Mouse (Mus musculus): ENCODE results near the gene Gm18596.
"Not testable (repeated sequence)": the region's sequence is repeated elsewhere in the genome, so short reads cannot be mapped to it uniquely, and the experiment has no call there.

DNA sequence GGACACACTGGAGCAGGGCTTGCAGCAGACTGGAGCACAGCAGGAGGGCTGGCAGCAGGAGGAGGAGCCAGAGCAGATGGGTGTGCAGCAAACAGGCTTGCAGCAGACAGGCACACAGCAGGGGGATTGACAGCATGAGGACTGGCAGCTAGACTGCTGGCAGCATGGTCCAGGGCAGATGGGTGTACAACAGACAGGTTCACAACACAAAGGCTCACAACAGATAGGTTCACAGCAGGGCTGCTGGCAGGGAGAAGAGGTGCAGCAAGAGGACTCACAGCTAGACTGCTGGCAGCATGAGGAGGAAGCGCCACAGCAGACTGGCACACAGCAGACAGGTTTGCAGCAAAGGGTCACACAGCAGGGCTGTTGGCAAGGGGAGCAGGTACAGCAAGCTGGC lies 8.2 kb upstream of the Gm18596 start:
- TF ChIP-seq NELFE (IDR thresholded peaks at IDR 0.05; ENCODE audit: low read depth, low read length); TBP (IDR thresholded peaks at IDR 0.05; ENCODE audit: low read depth, low read length); POLR2AphosphoS2 (IDR thresholded peaks at IDR 0.05; ENCODE audit: low read length); RAD21 (IDR thresholded peaks at IDR 0.05; ENCODE audit: low read depth, low read length); MXI1 (IDR thresholded peaks at IDR 0.05; ENCODE audit: low read depth, low read length); CTCF (IDR thresholded peaks at IDR 0.05 in 2 of 3, conservative IDR thresholded peaks at IDR 0.05 in 1 of 3; ENCODE audit: control insufficient read depth in 1 of 3, insufficient read depth in 1 of 3, low read depth in 2 of 3, low read length in 3 of 3, poor library complexity in 1 of 3, severe bottlenecking in 1 of 3); RCOR1 (IDR thresholded peaks at IDR 0.05; ENCODE audit: low read depth, low read length); EP300 (IDR thresholded peaks at IDR 0.05; ENCODE audit: low read depth in 1 of 2, low read length in 2 of 2); ZMIZ1 (IDR thresholded peaks at IDR 0.05; ENCODE audit: low read depth, low read length); CHD2 (IDR thresholded peaks at IDR 0.05; ENCODE audit: low read length): not testable (repeated sequence)
